Mouse (Mus musculus): ENCODE results near the gene Jph2.

- no peak for TF ChIP-seq POLR2A (IDR thresholded peaks at IDR 0.05; ENCODE audit: control insufficient read depth, low read depth, low read length)
- TF ChIP-seq CTCF (IDR thresholded peaks at IDR 0.05; ENCODE audit: control insufficient read depth, insufficient read depth, insufficient replicate concordance, low read depth, low read length) = no peak
Measured at GRCm38 (mm10) chr2:163309376-163309775, 88.4 kb downstream of the Jph2 start.
